Mouse (Mus musculus) hindbrain, embryonic 11.5 days (tissue): ENCODE measurements around the gene Rapgefl1. TPM values are rescaled to one million over a fixed set of nuclear protein-coding genes. Genes with fewer than 3 reads are reported as not detected.

Source experiments
- ATAC-seq: fragments of 200-750 bp; cut with Nextera tagmentation; 2 replicates; pipeline ENCODE4 v1.8.0; 2017; ENCODE audit warnings: mild to moderate bottlenecking, moderate TSS enrichment, moderate library complexity; ENCODE audit not compliant: low FRiP score
- DNase-seq: peaks from one replicate; pipeline ENCODE4 v3.0.0-alpha.2; 2015; ENCODE audit warnings: low spot score
- H3K27ac ChIP-seq: fragments of 300-500 bp; sonication (generic); 2 replicates; pipeline ENCODE4 v1.5.1; 2014; ENCODE audit warnings: mild to moderate bottlenecking, low read depth, low read length
- H3K27me3 ChIP-seq: fragments of 300-500 bp; sonication (generic); 2 replicates; pipeline ENCODE4 v1.6.1; 2014; ENCODE audit warnings: mild to moderate bottlenecking, low read length, moderate library complexity, mixed read lengths; ENCODE audit not compliant: control insufficient read depth, insufficient read depth
- H3K36me3 ChIP-seq: fragments of 300-500 bp; sonication (generic); 2 replicates; pipeline ENCODE4 v1.6.1; 2014; ENCODE audit warnings: mild to moderate bottlenecking, low read length, moderate library complexity, mixed read lengths; ENCODE audit not compliant: control insufficient read depth, insufficient read depth
- H3K4me1 ChIP-seq: fragments of 300-500 bp; sonication (generic); replicated peaks from 2 replicates; pipeline ENCODE4 v1.6.1; 2014; ENCODE audit warnings: low read length, mixed read lengths; ENCODE audit not compliant: control insufficient read depth, insufficient read depth
- H3K4me2 ChIP-seq: fragments of 300-500 bp; sonication (generic); replicated peaks from 2 replicates; pipeline ENCODE4 v1.6.1; 2014; ENCODE audit warnings: mild to moderate bottlenecking, low read depth, low read length
- H3K4me3 ChIP-seq: fragments of 300-500 bp; sonication (generic); 2 replicates; pipeline ENCODE4 v1.5.1; 2014; ENCODE audit warnings: low read depth, low read length
- H3K9ac ChIP-seq: fragments of 300-500 bp; sonication (generic); 2 replicates; pipeline ENCODE4 v1.6.1; 2014; ENCODE audit warnings: low read depth, low read length
- H3K9me3 ChIP-seq: fragments of 300-500 bp; sonication (generic); 2 replicates; pipeline ENCODE4 v1.6.1; 2016; ENCODE audit warnings: low read length; ENCODE audit not compliant: control insufficient read depth
- WGBS: fragments of 180-500 bp; shearing (Covaris S2); extraction: QIAGEN DNeasy Blood & Tissue Kit; methylation state at CpG from one replicate; pipeline ENCODE4 v1.1.7; 2014; 5-methylcytosine and 5-hydroxymethylcytosine counted together
- polyA plus RNA-seq: library from polyadenylated mRNA; unstranded; fragments of >200 nt; fragmentation: Nextera tagmentation; extraction: Ambion mirVana; gene quantifications from 2 replicates; pipeline ENCODE4 v1.2.1, GENCODE M21; 2014

The Rapgefl1 gene
- polyA plus RNA-seq, 1 experiment from 2014 or later: 2.2 TPM

DNA sequence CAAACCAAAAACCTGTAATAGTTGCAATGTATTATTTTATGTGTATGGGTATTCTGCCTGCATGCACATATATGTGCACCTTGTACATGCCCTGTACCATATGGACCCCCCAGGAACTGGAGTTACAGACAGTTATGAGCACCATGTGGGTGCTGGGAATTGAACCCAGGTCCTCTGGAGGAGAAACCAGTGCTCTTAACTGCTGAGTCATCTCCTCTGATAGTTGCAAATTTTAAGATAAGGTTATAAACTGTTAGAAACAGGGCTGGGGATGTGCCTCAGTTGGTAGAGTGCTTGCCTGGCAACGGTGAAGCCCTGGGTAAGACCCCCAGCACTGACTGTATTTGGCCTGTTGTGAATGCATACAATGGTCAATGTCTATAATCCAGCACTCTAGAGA is 45.1 kb upstream of the Rapgefl1 start:
- Histone ChIP-seq H3K4me1 (peaks cover 10% of the 10 kb centered on the region), H3K4me2 (no peak overlapping the region), H3K4me3 (no peak overlapping the region), H3K27ac (no peak overlapping the region), H3K27me3 (no peaks in the 10 kb centered on the region), H3K9ac (no peak overlapping the region), H3K9me3 (no peaks in the 10 kb centered on the region), H3K36me3 (no peaks in the 10 kb centered on the region)
- DNase-seq (no peak), ATAC-seq (no peak)
- 82% methylated on average over 1 of the region's 1 CpGs for WGBS

DNA sequence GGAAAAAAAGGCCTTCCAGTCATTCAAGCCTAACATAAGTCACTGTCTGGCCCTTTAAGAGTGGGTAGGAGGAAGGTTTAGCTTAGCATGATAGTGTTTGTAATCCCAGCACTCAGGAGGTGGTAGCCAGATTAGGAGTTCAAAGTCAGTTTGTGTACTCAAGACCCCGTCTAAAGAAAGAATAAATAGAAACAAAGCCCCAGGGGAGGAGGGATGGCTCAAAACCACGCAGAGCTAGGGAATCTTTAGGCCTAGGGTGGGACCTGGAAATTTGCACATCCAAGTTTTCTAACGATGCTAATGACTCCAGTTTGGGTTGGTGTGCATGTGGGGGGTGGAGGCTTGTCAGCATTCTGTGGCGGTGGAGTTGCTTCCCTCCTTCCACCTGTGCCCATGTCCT is 44.5 kb upstream of the Rapgefl1 start:
- DNase-seq (no peak), ATAC-seq (no peak)
- no peaks in the 10 kb centered on the region for H3K36me3 ChIP-seq
- WGBS: 18% methylated on average over 4 of the region's 4 CpGs
- H3K4me3 ChIP-seq: no peak overlapping the region
- H3K9ac ChIP-seq: no peak overlapping the region
- no peaks in the 10 kb centered on the region for H3K27me3 ChIP-seq
- no peaks in the 10 kb centered on the region for H3K9me3 ChIP-seq
- no peak overlapping the region for H3K27ac ChIP-seq
- H3K4me1 ChIP-seq: peaks cover 9% of the 10 kb centered on the region
- no peak overlapping the region for H3K4me2 ChIP-seq

DNA sequence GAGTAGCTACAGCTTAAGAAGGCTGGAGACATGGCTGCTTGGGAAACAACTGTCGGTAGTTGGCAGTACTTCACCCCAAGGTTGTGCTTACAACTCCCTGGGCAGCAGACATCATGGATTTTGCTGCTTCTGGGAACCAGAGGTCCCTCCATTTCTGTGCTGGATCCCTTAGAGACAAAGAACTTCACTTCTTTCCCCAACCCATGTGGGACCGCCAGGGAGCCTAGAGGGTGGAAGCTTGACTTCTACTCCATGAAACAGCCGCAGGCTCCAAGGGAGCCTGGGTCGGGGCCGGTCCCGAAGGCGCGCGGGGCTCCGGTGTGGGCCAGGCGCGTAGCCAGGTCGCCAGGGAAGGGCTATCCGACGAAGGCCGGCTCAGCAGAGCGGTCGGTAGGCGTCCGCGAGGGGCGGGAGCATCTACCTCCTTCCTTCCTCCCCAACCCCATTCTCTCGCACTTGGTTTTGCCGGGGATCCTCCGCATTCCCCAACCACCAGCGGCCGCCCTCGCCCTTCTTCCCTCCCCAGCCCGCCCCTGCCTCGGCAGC is 42.0 kb upstream of the Rapgefl1 start:
- DNase-seq (no peak), ATAC-seq (peak; percentile 63)
- Histone ChIP-seq H3K4me3 (peak overlapping the region; percentile 100), H3K36me3 (no peaks in the 10 kb centered on the region), H3K27ac (peak overlapping the region; percentile 100), H3K9ac (peak overlapping the region; percentile 100), H3K4me1 (peaks cover 14% of the 10 kb centered on the region), H3K9me3 (no peaks in the 10 kb centered on the region), H3K27me3 (no peaks in the 10 kb centered on the region), H3K4me2 (peak overlapping the region; percentile 84)
- under 1% methylated on average over 29 of the region's 30 CpGs for WGBS

DNA sequence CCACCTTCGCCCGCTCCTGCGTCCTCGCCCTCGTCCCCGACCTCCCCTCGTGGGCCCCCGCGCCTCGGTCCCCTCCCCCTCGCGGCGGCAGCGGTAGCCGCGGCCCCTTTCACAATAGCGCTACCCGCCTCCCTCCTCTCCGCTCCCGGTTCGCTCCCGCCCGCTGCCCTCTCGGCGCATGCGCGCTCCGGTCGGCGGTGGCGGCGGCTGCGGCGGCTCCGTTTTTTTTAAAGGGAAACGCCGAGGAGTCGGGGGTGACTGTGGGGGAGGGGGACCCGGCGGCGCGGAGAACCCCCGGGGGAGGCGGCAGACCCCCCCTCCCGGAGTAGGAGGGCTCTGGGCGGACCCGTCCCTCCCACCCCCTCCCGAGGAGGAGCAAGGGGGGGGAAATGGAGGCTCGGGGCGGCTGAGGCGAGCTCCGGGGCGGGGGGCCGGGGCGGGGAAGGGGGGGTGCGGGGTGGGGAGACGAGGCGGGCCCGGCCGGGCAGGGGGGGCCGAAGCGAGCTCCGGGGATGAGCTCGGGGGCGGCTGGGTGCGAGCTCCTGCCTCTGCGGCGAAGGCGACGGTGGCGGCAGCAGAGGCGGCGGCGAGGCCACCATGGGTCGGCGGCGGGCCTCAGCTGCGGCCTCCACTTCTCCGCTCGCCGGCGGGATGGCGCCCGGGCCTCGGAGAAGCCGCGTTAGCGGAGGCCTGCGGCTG is 41.4 kb upstream of the Rapgefl1 start, which contains the start of gene Msl1:
Msl1 (plus strand) TSS at position 502 of the 699 bp plus-strand sequence.
- ATAC-seq (peak; percentile 64), DNase-seq (peak; percentile 91)
- H3K27ac ChIP-seq: peak within 1 kb of the TSS; percentile 100
- 0% methylated on average over 21 of the region's 89 CpGs for WGBS
- H3K4me3 ChIP-seq: peak within 1 kb of the TSS; percentile 100
- H3K27me3 ChIP-seq: no peaks in the 10 kb centered on the region
- H3K36me3 ChIP-seq: no peaks in the 10 kb centered on the region
- no peaks in the 10 kb centered on the region for H3K9me3 ChIP-seq
- peak within 1 kb of the TSS; percentile 84 for H3K4me2 ChIP-seq
- H3K9ac ChIP-seq: peak within 1 kb of the TSS; percentile 100
- H3K4me1 ChIP-seq: peaks cover 13% of the 10 kb centered on the region

DNA sequence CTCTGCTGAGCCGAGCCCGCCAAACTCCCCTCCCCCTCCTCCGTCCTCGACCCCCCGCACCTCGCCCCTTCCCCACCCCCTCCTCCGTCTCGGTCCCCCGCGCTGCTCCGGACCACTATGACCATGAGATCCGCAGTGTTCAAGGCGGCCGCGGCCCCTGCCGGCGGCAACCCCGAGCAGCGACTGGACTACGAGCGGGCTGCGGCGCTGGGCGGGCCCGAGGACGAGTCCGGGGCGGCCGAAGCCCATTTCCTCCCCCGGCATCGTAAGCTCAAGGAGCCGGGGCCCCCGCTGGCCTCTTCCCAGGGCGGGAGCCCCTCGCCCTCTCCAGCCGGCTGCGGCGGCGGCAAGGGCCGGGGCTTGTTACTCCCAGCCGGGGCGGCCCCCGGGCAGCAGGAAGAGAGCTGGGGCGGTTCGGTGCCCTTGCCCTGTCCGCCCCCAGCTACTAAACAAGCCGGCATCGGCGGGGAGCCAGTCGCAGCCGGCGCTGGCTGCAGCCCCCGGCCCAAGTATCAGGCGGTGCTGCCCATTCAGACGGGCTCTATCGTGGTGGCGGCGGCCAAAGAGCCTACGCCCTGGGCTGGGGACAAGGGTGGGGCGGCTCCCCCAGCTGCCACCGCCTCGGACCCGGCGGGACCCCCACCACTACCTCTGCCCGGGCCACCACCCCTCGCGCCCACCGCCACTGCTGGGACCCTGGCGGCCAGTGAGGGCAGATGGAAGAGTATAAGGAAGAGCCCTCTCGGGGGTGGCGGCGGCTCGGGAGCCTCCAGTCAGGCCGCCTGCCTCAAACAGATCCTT is 40.7 kb upstream of the Rapgefl1 start:
- peaks cover 5% of the 10 kb centered on the region; the same call in 1 of the 2 replicates for H3K36me3 ChIP-seq
- peak overlapping the region; percentile 100 for H3K4me3 ChIP-seq
- DNase-seq: peak; percentile 75
- peak overlapping the region; percentile 100 for H3K27ac ChIP-seq
- peaks cover 13% of the 10 kb centered on the region for H3K4me1 ChIP-seq
- H3K27me3 ChIP-seq: no peaks in the 10 kb centered on the region
- ATAC-seq: peak; percentile 62
- no peaks in the 10 kb centered on the region for H3K9me3 ChIP-seq
- under 1% methylated on average over 64 of the region's 74 CpGs for WGBS
- H3K9ac ChIP-seq: peak overlapping the region; percentile 100
- peak overlapping the region; percentile 84 for H3K4me2 ChIP-seq

DNA sequence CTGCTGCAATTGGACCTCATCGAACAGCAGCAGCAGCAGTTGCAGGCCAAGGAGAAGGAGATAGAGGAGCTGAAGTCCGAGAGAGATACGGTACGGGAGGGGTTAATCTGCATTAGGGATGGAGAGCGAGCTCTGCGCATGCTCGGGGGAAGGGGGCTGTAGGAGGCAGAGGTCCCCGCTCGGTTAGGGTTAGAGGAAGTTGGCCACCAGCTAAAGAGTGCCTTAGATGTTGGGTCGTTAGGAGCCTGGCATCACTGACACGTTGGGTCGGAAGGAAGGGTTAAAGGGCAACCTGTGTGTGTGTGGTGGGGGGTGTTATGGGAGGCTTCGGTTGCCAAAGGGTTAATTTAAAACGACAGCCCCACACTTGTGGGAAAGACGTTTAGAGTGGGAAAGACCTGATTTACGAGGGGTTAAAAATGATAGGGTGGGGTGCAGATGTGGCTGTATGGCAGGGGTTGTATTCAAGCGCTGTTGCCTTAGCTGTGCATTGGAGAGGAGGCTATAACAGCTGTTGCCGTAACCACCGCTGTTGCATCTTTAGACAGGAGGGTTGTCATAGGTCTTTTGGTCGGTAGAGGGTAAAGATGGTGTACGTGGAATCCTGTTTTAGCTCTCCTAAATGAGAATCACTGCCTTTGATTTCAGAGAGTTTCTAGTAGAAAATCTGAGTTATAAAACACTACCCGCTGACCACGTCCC is 39.9 kb upstream of the Rapgefl1 start:
- H3K4me2 ChIP-seq: peak overlapping the region; percentile 84
- H3K4me3 ChIP-seq: peak overlapping the region; percentile 100
- H3K36me3 ChIP-seq: peaks cover 5% of the 10 kb centered on the region; the same call in 1 of the 2 replicates
- no peaks in the 10 kb centered on the region for H3K9me3 ChIP-seq
- peak; percentile 51; the same call in 1 of the 2 replicates for ATAC-seq
- H3K27me3 ChIP-seq: no peaks in the 10 kb centered on the region
- WGBS: 6% methylated on average over 23 of the region's 23 CpGs
- H3K27ac ChIP-seq: peak overlapping the region; percentile 100
- DNase-seq: peak; percentile 90
- H3K4me1 ChIP-seq: peaks cover 13% of the 10 kb centered on the region
- peak overlapping the region; percentile 100 for H3K9ac ChIP-seq

DNA sequence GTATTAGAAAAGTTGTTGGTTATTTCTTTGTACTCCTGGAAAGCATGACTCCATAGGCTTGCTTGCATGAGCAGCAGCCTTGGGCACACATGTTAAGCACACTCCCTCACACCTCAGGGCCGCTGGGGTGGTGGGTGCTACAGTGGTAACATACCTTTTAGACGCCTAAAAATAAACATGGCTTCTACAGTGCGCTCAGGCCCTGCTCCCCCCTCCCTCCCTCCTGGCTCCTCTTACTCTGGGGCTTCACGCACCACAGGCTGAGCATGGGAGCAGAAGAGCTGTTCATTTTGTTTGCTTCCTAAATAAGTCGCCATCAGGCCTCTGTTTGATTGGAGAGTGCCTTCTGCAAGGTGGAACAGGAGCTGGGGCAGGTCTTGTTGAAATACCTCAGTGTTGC is 39.3 kb upstream of the Rapgefl1 start:
- H3K9ac ChIP-seq: peak overlapping the region; percentile 100
- peak; percentile 8 for DNase-seq
- peaks cover 13% of the 10 kb centered on the region for H3K4me1 ChIP-seq
- peak overlapping the region; percentile 84 for H3K4me2 ChIP-seq
- H3K9me3 ChIP-seq: no peaks in the 10 kb centered on the region
- 23% methylated on average over 5 of the region's 5 CpGs for WGBS
- no peak for ATAC-seq
- H3K27me3 ChIP-seq: no peaks in the 10 kb centered on the region
- peaks cover 5% of the 10 kb centered on the region; the same call in 1 of the 2 replicates for H3K36me3 ChIP-seq
- peak overlapping the region; percentile 100 for H3K4me3 ChIP-seq
- no peak overlapping the region for H3K27ac ChIP-seq

DNA sequence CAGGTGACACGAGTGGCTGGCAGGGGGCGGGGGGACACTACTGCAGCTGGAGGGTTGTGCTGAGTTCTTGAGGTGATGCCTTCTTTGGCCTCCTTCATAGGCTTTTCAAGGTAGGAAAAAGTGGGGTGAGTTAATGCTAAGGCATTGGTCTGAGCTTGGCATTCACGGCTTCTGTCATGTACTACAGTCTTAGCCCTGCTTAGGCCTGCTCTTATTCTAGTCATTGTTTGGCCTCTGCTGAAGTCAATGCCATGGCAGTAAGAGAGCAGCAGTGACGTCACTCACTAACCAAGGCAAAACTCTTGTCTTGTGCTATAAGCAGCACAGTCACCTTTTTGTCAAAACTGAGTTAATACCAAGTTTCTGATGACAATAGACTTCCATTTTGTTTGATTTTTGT is 38.7 kb upstream of the Rapgefl1 start:
- WGBS: 65% methylated on average over 4 of the region's 4 CpGs
- Histone ChIP-seq H3K4me1 (peaks cover 9% of the 10 kb centered on the region), H3K36me3 (peaks cover 5% of the 10 kb centered on the region; the same call in 1 of the 2 replicates), H3K4me2 (peak overlapping the region; percentile 84), H3K4me3 (peak overlapping the region; percentile 100), H3K9ac (peak overlapping the region; percentile 100), H3K27ac (no peak overlapping the region), H3K27me3 (no peaks in the 10 kb centered on the region), H3K9me3 (no peaks in the 10 kb centered on the region)
- DNase-seq (no peak), ATAC-seq (no peak)
